Mouse (Mus musculus): Measurements from ENCODE around the gene Plk1. TPM values are rescaled to one million over a fixed set of nuclear protein-coding genes. Genes with fewer than 3 reads are reported as not detected.

Gene Plk1
- polyA plus RNA-seq, 1 experiment, result 52.8 TPM

DNA sequence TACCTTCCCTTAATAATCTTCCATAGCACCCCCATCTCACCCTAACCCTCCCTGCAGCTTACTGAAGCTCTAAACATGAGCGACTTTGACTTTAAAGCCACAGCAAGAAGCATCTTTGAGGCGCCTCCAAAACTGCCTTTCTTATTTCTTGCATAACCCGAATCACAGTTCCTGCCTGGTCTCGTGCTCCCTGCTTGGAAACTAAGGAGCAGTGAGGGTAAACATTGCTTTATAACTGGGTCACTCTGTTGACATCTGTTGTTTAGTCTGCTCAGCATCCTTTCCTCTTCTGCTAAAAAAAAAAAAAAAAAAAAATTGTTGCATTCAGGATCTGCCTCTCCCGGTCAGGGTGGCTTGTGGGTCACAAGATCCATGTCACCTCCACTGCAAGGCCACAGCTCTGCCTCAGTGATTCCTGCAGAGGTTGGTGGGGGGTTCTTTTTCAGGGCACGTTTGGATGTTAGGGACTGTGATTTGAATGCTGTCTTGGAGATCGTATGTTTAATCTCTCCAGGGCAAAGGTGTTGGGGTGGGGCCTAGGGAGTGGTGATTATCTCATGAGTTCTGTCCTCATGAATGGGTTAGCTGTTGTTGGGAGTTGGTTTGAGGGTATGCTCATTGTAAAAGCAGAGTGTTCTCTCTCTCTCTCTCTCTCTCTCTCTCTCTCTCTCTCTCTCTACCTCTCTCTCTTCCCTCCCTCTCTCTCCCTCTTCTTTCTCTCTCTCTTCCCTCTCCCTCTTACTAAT, 49.2 kb downstream of the Plk1 start:
- H3K4me3 ChIP-seq (ENCODE audit: control insufficient read depth, low read depth, low read length), result no peak overlapping the region
- no peaks in the 10 kb centered on the region for H3K4me1 ChIP-seq (ENCODE audit: control insufficient read depth, insufficient read depth, low read length)
- H3K36me3 ChIP-seq (ENCODE audit: control insufficient read depth, insufficient read depth, low read length), result no peaks in the 10 kb centered on the region
- TF ChIP-seq CTCF (IDR thresholded peaks at IDR 0.05; ENCODE audit: control insufficient read depth, insufficient read depth, insufficient replicate concordance, low read depth, low read length) (no peak), POLR2A (IDR thresholded peaks at IDR 0.05; ENCODE audit: control insufficient read depth, low read depth, low read length) (no peak)
- H3K27ac ChIP-seq (ENCODE audit: control insufficient read depth, insufficient read depth, low read depth, low read length), result no peak overlapping the region
- H3K27me3 ChIP-seq (ENCODE audit: control insufficient read depth, insufficient read depth, low read length), result no peaks in the 10 kb centered on the region

DNA sequence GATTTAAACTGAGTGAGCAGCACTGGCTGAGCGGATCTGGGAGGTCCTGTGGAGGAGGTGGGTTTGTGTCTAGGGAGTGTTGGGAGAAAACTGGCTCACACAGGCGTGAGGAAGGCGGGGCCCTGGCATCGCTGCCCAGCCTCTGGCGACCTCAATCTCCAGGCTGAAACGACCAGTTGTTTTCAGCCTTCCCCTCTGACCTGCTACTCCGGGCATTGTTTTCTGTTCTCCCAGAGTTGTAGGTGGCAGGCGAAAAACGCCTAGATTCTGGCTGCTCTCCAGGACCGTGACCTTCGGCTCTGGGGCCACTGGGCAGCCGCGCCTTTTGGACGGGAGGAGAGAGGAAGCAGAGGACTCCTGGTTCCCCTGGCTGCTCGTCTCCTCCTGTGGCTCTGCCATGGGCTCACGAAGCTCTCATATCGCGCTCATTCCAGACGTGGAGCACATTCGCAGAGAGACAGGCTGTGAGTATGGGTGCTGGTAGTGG, 60.1 kb downstream of the Plk1 start, which contains the start of gene Chp2:
Chp2 (plus strand) TSS at position 182 of the 487 bp plus-strand sequence.
- Histone ChIP-seq H3K27me3 (ENCODE audit: control insufficient read depth, insufficient read depth, low read length) (no peaks in the 10 kb centered on the region), H3K36me3 (ENCODE audit: control insufficient read depth, insufficient read depth, low read length) (no peaks in the 10 kb centered on the region), H3K4me1 (ENCODE audit: control insufficient read depth, insufficient read depth, low read length) (peaks cover 7% of the 10 kb centered on the region), H3K4me3 (ENCODE audit: control insufficient read depth, low read depth, low read length) (peak within 1 kb of the TSS; percentile 10), H3K27ac (ENCODE audit: control insufficient read depth, insufficient read depth, low read depth, low read length) (peak within 1 kb of the TSS; percentile 32)
- peak; percentile 38 for TF ChIP-seq POLR2A (IDR thresholded peaks at IDR 0.05; ENCODE audit: control insufficient read depth, low read depth, low read length)
- TF ChIP-seq CTCF (IDR thresholded peaks at IDR 0.05; ENCODE audit: control insufficient read depth, insufficient read depth, insufficient replicate concordance, low read depth, low read length), result no peak

Other genes starting within 250 kb of the Plk1 start
- 37.9 and 45.1 TPM in 2 replicates for gene Cog7, start 177.7 kb upstream of the Plk1 start, polyA plus RNA-seq (2012; rRNA removed)
- 4.8 and 7.9 TPM in 2 replicates for gene Gga2, start 138.2 kb upstream of the Plk1 start, polyA plus RNA-seq (2012; rRNA removed)
- 11.4 and 12.6 TPM in 2 replicates for gene Ubfd1, start 92.3 kb upstream of the Plk1 start, polyA plus RNA-seq (2012; rRNA removed)
- gene Ears2, start 92.2 kb upstream of the Plk1 start, polyA plus RNA-seq (2012; rRNA removed), result 5.9 and 6.3 TPM in 2 replicates
- gene Ndufab1, start 57.6 kb upstream of the Plk1 start, polyA plus RNA-seq (2012; rRNA removed), result 55.4 and 101 TPM in 2 replicates
- 3.5 and 4.8 TPM in 2 replicates for gene Palb2, start 26.5 kb upstream of the Plk1 start, polyA plus RNA-seq (2012; rRNA removed)
- gene Dctn5, start 26.4 kb upstream of the Plk1 start, polyA plus RNA-seq (2012; rRNA removed), result 32.1 and 33.0 TPM in 2 replicates
- 0.17 and 0.19 TPM in 2 replicates for gene Ern2, start 26.8 kb downstream of the Plk1 start, polyA plus RNA-seq (2012; rRNA removed)
- gene Chp2, start 60.1 kb downstream of the Plk1 start, polyA plus RNA-seq (2012; rRNA removed), result 9.2 and 13.4 TPM in 2 replicates
- gene Prkcb, start 129.3 kb downstream of the Plk1 start, polyA plus RNA-seq (2012; rRNA removed), result 3.4 and 4.2 TPM in 2 replicates

All from testis, adult 2 months (tissue).